Mouse (Mus musculus) kidney, adult 18-20 months (tissue): ENCODE results near the gene Gm17409.
A peak's percentile ranks its signal among the peaks of the same experiment; 100 is the strongest.

ENCODE experiments used
- DNase-seq: peaks from one replicate; pipeline ENCODE4 v3.0.0; 2021

The Gm17409 gene

DNA sequence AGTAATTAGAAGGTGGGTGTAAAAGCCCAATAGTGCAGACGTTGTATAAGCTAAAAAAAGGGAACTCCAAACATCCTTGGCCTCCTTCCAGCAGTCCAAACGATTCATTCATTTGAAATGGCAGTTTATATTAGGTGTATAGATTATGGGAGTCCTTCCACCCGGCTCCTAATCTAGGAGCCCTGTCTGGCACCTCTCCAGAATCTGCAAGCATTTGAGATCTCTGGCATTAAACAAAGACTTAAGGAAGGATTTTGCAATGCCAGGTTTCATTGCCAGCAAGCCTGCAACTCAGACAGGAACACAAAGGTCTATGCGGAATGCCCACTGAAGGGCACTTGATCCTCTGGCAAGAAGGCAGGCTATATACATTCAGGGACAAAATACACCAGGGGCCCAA is 15.2 kb downstream of the Gm17409 start:
- no peak for DNase-seq

DNA sequence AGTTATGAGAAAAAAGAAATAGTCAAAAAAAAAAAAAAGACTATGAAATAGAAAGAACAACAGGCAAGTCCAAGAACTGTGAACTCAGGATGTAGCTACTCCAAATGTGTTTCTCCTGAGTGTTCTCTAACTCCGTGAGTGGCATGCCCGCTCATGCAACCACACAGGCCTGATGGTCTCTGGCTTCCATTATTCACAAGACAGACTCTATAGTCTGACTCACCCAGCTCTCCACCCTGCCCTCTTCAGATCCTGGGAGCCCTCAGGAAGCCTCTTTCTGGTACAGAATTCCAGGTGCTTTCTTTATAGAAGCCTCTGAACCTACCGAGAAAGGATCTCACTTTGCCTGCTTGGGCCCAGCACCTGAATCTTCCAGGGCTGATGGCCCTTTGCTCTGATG is 15.8 kb downstream of the Gm17409 start:
- no peak for DNase-seq

DNA sequence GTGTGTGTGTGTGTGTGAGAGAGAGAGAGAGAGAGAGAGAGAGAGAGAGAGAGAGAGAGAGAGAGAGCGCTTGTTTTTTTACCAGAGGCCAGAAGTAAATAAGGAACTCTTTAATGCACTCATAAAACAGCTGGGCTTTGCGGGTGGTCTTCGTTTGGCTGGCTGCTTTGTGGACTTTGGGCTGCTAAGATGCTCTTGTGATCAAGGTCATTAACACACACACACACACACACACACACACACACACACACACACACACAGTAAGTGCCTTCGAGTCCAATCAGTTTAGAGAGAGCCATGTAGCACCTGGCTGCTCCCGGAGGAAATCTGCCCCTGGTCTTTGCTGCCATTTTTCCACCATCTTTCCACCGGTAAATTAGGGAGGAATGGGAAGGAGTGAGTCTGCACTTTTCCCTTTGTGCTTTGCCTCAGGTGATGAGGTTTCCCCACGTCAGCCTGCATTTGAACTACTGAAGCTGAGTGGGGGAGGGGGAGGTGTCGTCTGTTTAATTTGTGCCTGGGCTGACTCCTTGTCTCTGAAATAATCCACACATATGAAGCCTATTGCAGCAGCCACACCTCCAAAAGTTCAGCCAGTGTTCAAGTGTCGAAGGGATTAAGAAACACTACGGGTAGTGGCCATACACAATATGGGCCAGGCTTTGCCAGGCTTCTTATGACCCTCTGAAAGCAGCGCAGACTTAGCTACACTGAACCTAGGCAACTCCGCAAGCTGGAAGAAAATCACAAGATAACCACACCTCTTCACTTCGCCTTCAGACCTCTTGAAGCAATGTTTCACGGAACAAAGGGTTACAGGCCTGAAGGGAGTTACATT is 16.7 kb downstream of the Gm17409 start:
- no peak for DNase-seq

DNA sequence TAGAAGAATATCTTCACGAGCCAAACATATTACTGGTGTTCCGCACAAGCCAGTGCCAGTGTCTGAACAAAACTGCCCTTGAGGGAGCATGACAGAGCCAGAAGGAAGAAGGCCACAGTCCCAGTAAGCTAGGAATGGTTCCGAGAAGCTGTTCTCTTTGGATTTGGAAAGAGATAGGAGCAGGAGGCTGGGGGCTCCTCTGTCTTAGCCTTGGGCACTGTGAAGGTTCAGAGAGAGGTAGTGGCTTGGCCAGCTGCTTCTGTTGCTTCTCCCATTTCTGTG is 17.3 kb downstream of the Gm17409 start:
- no peak for DNase-seq

DNA sequence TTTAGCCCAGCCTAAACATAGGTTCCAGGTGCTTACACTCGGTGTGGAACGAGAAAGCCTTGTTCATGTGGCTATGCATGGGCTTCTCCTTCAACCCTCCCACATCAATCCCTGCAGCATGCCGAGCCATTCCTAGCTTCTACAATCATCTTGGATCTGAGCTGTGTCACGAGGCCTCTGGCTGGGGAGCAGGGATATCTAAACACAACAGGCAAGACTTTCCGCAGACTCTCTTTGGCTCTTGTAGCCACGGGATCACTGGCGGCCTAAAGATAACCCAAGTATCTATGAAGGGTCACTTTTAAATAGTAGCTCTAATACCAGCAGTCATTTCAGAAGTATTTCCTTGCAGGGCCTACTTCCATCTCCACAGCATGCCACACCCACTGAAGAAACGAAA is 18.5 kb downstream of the Gm17409 start:
- DNase-seq = no peak

DNA sequence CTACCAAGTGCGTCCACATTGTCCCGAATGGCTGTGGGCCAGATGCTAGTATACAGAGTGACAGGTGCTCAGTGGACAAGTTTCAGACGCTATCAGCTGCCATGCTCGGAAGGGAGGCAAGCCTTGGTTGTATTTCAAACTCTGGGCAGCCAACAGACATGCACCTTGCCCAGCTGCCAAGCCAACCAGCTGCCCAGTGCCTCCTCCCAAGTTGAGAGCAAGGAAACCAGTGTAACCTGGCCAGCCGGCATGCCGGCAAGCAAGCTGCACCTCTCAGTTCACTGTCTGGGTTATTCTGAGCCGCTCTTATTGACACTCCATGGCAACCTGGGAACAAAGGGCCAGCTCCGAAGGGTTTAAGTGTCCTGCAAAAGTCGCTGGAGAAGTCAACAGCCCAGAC is 19.4 kb downstream of the Gm17409 start:
- peak; percentile 37 for DNase-seq

DNA sequence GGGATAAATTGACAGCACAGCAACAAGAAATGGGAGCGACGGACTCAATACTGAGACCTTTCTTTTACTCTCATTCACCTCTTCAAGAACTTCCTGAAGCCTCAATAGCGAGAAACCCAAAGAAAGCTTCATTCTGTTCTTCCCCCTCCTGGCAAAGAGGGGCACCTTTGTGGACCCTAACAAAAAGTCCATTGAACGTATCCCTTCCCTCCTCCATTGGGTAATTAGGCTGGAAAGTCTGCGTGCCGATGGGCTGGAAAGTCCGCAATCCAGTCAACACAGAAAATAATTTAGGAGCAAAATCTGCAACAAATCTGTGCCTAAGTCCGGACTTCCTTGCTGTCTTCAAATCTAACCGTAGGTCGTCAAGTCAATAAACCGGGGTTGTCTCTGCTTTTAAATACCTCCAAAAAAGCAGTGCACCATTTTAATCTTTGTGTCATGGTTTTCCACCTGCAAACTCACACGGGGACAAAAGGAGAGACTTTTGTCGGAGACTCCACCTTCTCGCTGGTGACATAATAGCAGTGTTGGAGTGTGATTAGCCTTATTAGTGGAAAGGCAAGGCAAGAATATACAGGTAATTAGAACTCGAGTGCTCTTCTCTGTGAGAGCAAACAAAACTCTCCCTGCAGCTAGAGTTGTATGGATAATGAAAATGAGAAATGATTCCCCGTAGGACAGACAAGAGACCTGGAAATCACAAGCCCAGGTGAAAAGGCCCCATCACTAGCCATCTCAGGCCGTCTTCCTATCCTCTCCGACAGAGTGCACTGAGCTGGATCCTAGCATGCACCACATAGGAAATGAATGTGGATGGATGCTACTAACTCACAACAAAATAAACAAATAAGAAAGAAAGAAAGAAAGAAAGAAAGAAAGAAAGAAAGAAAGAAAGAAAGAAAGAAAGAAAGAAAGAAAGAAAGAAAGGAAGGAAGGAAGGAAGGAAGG is 24.0 kb downstream of the Gm17409 start:
- no peak for DNase-seq

DNA sequence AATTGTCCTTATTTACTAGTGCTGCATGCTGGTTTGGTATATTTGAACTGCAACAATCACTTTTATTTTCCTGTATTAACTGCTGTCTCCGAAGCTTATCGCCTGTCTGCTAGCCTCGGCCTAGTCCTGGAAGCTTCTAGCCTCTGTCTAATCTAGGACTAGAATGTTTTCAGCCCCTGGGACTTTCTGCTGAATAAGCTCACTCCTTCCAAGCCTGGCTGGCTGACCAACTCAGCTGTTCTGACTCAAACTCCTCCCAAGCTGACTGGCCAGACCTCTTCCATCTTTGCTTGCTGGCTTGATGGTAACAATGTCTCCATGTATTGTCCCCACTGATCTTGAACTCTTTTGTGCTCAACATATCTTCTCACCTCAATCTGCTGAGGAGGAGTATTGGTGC is 25.4 kb downstream of the Gm17409 start:
- no peak for DNase-seq

DNA sequence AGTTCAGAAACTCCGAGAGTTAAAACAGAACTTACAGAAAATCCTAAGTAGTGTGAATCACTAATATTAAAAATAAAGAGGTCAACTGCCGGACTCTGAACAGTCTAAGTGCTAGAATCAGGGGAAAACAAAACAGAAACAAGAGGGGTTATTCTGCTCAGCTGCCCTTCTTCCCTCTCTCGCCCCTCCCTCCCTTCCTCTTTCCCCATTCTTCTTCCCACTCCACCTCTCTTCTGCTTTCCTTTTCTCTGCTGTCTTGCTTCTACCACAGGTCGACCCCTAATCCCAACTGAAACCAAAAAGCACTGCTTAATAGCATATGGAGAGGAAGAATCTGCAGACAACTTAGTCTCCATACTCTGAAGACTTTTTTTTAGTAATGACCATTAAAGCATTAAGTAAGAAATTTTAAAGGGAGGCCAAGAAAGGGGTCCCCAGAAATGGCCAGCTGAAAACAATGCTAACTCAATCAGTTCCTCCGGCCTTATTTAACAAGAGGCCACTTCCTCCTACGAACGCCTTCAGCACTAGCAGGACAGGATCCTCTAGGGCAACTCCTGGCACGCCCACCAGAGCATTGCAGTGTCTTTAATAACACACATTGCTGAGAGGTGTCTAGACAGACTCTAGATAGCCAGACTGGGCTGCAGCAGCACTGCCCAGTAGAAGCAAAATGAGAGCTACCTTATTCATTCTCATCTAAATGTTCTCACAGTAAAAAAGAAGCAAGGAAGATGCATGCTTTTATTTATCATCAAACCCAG is 26.9 kb downstream of the Gm17409 start:
- no peak for DNase-seq

DNA sequence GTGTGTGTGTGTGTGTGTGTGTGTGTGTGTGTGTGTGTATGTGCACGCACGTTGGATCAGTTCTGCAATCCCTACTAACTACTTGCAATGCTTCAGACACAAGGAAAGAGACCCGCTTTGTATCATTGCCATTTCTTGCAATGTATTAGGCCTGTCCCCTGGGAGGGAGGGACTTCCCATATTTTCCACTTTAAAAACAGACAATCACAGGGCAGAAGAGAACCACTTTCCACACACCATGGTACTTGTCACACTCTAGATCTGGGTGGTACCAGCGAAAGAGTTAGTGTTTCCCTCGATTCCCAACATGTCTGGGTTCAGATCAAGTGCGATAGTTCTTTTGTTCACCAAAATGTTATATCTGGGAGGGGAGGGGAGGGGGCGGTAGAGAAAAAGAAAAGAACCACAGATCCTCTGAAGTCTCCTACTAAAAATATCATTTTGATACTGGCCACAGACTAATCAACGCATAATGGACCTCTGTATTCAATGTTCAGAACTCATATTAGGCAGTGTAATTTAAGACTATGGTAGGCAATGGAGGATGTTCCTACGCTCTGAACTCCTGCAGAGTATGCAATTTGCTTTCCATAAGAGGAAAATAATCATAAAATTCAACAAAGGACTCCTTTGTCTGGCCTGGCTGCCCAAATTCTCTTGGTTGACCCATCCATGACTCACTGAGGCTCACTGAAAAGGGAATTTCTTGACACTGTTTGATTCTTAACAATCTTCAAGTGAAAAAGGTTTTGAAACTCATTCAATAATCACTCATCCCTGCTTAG is 35.6 kb downstream of the Gm17409 start:
- DNase-seq = no peak

DNA sequence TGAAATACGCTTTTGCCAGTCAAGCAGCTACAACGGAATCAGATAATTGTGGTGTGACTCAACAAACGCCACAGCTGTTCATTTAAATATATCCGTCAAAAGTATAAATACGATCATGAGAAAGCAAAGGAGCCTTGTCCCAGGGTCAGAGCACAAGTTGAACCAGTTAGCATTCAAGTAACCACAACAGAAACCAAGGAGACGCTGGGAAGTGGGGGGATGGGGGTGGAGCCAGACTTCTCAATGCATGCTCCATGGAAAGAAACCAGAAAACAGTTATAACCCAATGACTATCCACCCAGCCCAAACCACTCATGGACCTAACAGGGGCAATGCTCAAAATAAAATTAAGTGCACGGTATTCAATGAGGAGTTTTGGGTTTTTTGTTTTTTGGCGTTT is 40.3 kb downstream of the Gm17409 start:
- DNase-seq = no peak

DNA sequence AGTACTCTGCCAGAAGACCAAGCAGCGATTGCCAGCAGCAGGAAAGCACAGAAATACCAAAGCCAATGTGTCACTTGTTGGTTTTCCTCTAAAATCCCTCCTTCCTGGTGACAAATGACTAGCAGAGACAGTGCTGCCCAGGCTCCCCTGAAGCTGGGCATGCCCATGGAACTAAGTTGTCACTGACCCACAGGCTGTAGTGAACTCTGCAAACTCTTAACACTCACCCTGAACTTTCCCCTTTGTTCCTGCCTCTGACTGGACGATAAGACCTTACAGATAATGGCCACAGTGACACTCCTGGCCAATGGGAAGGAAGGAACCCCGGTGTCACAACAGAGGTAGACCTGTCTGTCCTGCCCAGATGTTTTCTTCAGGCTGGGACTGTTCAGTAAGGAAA is 43.3 kb downstream of the Gm17409 start:
- DNase-seq = no peak

DNA sequence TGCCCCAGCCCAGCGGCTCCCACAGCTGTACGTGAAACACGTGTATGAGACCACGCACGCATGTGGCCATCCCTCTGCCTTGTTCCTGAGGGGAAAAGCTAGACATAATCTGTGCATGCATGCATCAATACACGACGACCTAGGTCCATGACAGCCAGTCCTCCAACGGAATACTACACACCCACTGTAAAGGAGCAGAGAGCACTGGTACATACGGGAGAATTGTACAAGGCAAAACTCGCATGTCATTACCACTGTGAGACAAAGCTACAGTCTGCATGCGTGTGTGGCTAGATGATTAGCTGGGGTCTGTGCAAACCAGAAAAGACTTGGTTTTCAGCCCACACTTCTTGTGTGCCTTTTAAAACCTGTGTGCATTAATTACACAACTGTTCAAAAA is 44.6 kb downstream of the Gm17409 start:
- DNase-seq = no peak

DNA sequence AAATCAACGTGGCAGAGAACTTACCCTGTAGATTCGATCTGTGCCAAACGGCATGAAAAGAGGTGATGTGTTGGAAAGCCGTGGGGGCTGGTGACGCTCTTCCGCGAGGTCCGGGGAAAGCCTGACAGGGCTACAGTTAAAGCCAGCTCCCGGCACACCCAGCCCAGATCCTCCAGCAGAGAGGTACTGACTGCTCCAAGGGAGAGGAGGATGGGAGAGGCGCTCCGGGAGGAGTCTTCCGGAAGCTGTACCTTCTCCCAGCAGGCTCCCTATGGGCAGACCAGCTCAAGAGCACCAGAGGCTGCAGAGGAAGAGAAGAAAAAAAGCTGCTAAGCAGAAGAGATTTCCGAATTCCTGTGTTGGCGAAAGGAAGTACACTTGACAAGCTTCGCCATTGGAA is 46.1 kb downstream of the Gm17409 start:
- no peak for DNase-seq

DNA sequence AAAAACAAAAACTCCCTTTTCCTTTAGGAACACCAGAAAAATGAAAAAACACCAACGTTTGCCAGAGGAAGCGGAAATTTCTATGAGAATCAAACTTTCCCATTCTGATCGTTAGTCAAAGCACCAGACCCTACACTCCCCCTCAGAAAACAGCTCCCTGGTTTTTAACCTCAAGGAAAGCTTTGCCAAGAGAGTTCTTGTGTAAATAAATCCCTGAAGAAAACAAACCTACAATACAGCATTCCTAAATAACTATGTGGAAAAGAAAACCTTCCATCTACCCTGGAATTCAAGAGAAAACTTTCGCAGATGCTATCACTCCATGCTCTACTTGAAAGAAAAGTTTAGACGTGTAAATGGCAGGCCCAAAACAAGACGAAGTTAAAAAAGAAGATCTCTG is 47.0 kb downstream of the Gm17409 start:
- no peak for DNase-seq

DNA sequence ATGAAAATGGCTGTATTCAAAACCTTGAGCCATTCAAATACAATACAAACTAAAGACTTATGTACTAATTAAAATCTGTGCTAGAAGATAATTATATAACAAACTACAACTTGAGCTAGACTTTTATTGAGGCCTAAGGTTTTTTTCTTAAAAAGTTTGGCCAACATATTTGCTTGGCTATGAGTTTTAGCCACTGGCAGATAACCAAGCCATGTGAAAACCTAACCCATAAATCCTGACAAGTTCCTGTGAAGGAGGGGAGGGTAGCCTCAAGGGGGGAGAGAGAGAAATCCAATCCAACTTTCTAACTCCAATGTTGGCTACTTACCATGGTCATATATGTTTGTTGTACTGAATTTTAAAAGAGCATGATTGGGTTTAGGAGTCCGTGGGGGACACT is 48.6 kb downstream of the Gm17409 start:
- no peak for DNase-seq
